Mouse (Mus musculus) right cerebral cortex, postnatal 4 days (tissue): ENCODE data around the gene Fam25c.
"Not testable (repeated sequence)": the region's sequence is repeated elsewhere in the genome, so short reads cannot be mapped to it uniquely, and the experiment has no call there.

Experiments
- DNase-seq: peaks from one replicate; pipeline ENCODE4 v3.0.0-alpha.2; 2022

Fam25c gene

GRCm38 (mm10) chr14:34326606-34327005 lies 28.6 kb downstream of the Fam25c start:
- DNase-seq = no peak

GRCm38 (mm10) chr14:34323576-34324085 lies 31.6 kb downstream of the Fam25c start:
- DNase-seq = no peak

- no peak for DNase-seq
Measured at GRCm38 (mm10) chr14:34318113-34318512, 37.1 kb downstream of the Fam25c start.

GRCm38 (mm10) chr14:34317431-34317830 lies 37.8 kb downstream of the Fam25c start:
- no peak for DNase-seq

DNA sequence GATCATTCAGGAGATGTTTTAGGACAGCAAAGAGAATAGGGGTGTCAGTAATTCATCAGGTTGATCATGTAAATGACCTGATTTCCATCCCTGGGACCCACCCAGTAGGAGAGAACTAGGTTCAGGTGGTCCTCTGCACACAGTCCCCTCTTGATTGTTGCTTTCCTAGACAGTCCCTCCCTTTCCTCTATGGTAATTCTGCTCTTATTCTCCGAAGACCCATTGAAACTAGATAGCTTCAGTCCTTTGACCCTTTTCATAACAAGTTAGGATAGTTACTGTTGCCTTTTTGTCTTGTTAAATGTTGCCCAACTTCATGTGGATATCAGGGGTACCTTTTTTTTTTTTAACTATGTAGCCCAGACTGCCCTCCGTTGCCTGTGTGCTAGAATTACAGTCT lies 38.9 kb downstream of the Fam25c start:
- DNase-seq = no peak

GRCm38 (mm10) chr14:34314796-34315195 lies 40.4 kb downstream of the Fam25c start:
- no peak for DNase-seq

DNA sequence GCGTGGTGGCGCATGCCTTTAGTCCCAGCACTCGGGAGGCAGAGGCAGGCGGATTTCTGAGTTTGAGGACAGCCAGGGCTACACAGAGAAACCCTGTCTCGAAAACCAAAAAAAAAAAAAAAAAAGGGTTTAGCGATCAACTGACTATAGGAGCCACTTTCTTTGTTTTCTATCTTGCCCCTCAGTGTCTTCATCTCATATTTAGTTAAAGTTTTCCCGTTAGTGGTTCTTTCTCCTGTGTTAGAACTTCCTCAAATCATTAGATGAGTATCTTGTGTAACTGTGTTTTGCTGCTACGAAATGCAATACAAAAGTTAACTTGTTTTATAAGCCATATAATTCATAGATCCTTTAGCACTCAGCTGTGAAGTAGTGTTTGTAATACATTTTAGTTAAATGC lies 40.9 kb downstream of the Fam25c start:
- DNase-seq = not testable (repeated sequence)

DNA sequence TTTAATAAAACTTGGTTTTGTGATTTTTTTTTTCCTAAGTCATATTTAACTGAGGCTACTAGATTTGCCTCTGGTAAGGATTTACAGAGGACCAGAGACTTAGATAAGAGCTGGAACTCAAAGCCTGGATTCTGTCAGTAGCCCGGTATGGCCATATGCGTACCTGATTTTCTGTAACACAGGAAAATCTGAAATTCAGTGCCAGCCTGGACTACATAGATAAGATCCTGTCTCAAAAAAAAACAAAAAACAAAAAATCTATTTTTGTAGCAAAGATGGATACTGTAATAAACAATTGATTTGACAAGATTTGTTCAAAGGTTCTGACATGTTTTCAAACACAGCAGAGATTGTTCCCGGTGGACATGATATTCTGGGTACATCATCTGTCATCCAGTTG lies 41.6 kb downstream of the Fam25c start:
- DNase-seq = no peak

GRCm38 (mm10) chr14:34312339-34313048 lies 42.7 kb downstream of the Fam25c start:
- DNase-seq = no peak

DNA sequence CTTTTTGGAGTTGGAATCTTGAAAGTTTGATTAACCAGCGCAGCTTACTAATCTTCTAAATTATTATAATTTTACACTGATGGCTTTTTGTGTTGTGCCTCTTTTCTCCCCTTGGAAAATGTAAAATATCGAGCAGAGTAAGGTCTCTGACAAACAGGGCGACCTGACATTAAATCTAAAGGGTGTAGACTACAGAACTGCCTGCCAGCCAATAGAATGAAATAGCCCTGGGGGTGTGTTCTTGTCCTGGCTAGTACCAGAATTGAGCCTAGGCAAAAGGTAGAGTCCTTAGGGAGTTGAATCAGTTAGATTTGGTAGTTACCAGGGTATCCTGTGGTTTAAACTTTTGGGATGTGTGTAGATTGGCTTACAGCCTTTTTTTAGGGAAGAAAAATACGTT lies 43.5 kb downstream of the Fam25c start:
- DNase-seq = no peak

DNA sequence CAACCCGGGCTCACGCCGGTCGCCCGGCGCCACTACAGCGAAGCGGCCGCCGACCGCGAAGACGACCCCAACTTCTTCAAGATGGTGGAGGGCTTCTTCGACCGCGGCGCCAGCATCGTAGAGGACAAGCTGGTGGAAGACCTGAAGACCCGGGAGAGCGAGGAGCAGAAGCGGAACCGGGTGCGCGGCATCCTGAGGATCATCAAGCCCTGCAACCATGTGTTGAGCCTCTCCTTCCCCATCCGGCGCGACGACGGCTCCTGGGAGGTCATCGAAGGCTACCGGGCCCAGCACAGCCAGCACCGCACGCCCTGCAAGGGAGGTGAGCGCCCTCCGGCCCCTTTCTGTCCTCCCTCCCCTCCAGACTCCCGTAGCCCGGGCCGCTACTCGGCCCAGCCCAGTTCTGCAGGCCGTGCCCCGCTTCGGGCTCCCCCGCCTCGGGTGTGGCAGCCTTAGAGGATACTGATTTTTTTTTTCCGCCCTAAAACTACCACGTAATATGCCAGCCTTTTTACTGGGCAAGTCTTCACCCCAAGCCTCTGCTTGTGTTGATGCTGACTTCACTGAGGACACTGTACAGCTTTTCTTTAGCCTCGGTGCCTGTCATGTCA lies 44.1 kb downstream of the Fam25c start:
- DNase-seq = peak; percentile 47

- DNase-seq = peak; percentile 94
Measured at GRCm38 (mm10) chr14:34310234-34310965, 44.8 kb downstream of the Fam25c start, which contains the start of the genes Shld2 and Glud1. Gene Shld2, minus strand, starts transcription at chr14:34310493. Gene Glud1, plus strand, starts transcription at chr14:34310727.

DNA sequence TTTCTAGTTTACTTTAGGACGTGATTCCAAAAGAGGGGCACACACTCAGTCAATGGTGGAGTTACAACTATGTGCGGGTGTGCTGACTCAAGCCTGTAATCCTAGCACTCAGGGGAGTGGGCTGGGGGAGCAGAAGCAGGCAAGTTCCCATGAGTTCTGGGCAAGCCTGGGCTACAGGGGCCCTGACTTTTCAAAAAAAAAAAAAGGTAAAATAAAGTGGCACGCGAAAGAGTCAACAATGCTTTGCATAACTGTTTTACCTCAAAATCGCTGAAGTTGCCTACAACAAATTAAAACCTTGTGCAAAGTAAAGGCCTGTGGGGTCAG lies 45.4 kb downstream of the Fam25c start:
- no peak for DNase-seq

GRCm38 (mm10) chr14:34309266-34309665 lies 46.0 kb downstream of the Fam25c start:
- DNase-seq = no peak

- DNase-seq = no peak
Measured at GRCm38 (mm10) chr14:34303265-34303680, 52.0 kb downstream of the Fam25c start.

GRCm38 (mm10) chr14:34302681-34303242 lies 52.5 kb downstream of the Fam25c start:
- no peak for DNase-seq
